Mouse (Mus musculus): ENCODE data around the gene Gm128.

Gene Gm128

GRCm38 (mm10) chr3:95277149-95277551, 35.8 kb upstream of the Gm128 start:
- TF ChIP-seq GATA4 (IDR thresholded peaks at IDR 0.05; ENCODE audit: insufficient replicate concordance, low read length) = peak; percentile 61; the same call in 1 of the 2 replicates

- no peak for TF ChIP-seq GATA4 (IDR thresholded peaks at IDR 0.05; ENCODE audit: insufficient replicate concordance, low read length)
These were observed 35.1 kb upstream of the Gm128 start for GRCm38 (mm10) chr3:95276428-95276934.

DNA sequence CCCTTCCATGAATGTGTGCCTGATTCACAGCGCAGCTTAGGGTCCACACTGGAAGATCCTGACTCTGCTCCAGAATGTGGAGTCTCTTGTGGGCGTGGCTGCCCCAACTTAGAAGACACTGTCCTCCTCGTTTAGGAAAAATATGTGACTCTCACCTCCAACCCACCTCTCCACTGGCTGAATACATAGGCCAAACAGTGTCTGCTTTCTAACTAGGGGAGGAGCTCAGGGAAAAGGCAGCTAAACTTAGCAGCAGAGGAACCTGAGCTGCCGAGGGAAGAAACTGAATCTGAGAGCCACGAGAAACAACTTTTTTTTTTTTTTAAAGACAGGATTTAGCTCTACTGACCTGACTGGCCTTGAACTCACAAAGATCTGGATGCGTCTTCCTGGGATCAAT, 33.8 kb upstream of the Gm128 start:
- TF ChIP-seq GATA4 (IDR thresholded peaks at IDR 0.05; ENCODE audit: insufficient replicate concordance, low read length) = no peak

DNA sequence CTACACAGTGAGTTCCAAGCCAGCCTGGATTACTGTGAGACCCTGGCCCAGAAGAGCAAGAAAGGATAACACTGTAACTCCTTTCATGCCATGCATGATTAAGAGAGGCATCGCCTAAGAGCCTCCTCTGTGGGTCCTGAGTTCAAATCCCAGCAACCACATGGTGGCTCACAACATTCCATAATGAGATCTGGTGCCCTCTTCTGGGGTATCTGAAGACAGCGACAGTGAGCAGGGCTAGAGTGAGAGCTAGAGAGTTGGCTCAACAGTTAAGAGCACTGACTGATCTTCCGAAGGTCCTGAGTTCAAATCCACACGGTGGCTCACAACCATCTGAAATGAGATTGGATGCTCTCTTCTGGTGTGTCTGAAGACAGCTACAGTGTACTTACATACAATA, 33.1 kb upstream of the Gm128 start:
- no peak for TF ChIP-seq GATA4 (IDR thresholded peaks at IDR 0.05; ENCODE audit: insufficient replicate concordance, low read length)

DNA sequence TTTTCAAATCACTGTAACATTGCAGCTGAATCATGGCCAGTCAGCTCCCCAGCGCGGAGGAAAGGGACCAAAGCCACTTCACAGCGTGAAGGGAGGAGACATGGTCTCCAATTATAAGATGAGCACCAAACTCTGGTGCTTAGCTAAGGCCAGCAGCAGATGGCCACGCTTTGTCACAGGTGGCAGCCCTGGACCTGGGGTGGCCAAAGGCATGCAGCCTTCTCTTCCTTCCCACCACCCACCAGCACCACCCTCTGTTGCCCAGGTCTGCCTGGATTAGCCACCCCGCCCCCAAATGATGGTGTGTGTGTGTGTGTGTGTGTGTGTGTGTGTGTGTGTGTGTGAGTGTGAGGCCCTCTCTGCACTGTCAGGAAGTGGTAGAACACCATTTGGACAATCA, 32.1 kb upstream of the Gm128 start:
- no peak; the same call in 1 of the 2 replicates for TF ChIP-seq GATA4 (IDR thresholded peaks at IDR 0.05; ENCODE audit: insufficient replicate concordance, low read length)

DNA sequence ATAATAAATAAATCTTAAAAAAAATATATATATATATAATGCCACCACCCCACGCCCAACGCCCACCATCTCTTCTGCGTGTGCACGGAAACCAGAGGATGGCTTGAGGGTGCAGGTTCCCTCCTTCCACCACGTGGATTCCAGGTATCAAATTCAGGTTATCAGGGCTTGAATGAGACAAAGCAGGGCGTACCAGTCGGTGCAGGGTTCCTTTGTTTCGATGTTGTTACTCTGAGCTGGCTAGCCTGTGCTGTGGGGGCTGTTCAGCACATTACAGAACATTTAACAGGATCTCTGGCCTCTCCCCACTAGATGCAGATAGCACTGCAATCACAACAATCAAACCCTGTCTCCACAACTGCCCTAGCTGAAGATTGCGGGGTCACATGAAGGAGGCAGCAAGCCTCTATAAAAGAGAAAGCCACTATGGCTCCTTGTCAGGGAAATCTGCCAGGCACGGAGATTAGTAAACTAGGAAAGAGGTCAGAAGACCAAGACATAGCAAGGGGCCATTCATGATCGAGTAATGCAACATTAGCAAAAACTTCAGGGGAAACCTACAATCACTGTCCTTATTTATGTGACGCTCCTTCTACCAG, 29.5 kb upstream of the Gm128 start:
- TF ChIP-seq GATA4 (IDR thresholded peaks at IDR 0.05; ENCODE audit: insufficient replicate concordance, low read length) = no peak

DNA sequence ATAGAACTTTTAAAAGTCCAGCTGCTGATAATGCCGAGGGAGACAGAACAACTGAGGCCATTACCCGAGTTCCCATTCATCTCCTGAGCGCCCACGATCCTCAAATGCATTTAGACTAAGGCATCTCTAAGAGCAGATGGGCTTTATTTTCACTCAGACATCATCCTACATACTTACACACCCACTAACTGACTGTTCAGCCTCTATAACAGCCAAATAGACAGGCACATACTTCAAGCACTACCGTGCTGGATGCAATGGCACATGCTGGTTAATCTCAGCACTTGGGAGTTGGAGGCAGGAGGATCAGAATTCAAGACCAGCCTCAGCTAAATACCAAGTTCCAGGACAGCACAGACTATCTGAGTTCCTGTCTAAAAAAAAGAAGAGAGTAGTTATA, 28.4 kb upstream of the Gm128 start:
- TF ChIP-seq GATA4 (IDR thresholded peaks at IDR 0.05; ENCODE audit: insufficient replicate concordance, low read length) = no peak

GRCm38 (mm10) chr3:95267855-95268254, 26.5 kb upstream of the Gm128 start:
- TF ChIP-seq GATA4 (IDR thresholded peaks at IDR 0.05; ENCODE audit: insufficient replicate concordance, low read length) = no peak

DNA sequence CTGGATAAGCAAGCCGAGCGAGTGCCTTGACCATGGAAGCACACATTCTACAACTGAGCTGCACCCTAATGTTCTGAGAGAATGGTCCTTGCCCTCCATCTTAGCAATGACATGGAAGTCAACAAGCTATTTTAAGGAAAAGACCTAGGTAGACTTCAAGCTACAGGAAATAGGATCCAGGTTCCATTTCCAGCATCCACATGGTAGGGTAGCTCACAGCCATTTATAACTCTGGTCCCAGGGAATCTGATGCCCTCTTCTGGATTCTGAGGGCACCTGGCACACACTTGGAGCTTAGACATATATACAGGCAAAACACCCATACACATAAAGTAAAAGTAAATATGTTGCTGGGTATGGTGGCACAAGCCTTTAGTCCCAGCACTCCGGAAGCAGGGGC, 24.7 kb upstream of the Gm128 start:
- no peak for TF ChIP-seq GATA4 (IDR thresholded peaks at IDR 0.05; ENCODE audit: insufficient replicate concordance, low read length)

DNA sequence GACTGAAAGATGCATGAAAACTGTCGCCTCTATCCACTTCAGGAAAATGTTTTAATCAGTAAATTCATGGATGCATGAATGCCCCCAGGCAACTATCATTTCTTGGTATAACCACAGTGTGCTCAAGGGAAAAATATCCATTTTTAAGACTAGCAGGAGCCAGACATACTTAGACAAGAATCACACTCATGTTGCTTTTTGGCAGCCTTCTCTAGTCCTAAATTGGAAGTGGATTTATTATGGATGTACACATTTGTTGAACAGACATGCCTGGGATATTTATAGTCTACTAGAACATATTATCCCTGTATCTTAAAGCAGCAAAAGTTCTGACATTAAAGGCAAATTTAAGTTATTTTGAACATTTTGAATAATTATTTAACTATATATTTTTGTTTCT, 23.3 kb upstream of the Gm128 start:
- TF ChIP-seq GATA4 (IDR thresholded peaks at IDR 0.05; ENCODE audit: insufficient replicate concordance, low read length) = no peak

DNA sequence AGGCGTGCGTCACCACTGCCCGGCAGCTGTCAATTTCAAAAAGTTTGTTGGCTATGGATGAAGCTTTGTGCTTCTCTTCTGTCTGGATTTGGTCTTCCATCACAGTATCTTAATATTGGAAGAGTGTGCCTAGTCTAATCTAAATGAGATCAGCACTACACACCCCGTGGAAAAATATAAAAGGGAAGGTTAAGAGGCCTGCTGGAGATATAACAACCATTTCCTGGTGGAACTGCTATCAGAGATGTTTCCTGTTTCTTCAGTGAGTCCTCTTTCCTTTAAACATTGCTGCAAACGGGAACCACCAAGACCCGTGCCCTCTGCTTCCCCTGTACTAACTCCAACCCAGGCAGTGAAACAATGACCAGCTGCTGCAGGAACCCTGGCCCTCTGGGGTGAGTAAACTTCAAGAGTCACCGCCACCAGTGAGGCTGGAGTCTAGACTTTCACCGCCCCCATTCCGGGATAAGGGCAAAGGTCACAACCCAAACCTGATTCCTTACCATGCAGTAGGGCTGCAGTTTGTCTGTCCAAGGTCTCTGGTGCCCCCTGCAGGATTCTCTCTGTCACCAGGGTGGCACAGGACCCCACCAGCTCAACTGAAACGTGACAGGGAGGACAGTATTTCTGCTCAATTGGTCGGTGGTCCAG, 21.8 kb upstream of the Gm128 start:
- peak; percentile 87 for TF ChIP-seq GATA4 (IDR thresholded peaks at IDR 0.05; ENCODE audit: insufficient replicate concordance, low read length)

DNA sequence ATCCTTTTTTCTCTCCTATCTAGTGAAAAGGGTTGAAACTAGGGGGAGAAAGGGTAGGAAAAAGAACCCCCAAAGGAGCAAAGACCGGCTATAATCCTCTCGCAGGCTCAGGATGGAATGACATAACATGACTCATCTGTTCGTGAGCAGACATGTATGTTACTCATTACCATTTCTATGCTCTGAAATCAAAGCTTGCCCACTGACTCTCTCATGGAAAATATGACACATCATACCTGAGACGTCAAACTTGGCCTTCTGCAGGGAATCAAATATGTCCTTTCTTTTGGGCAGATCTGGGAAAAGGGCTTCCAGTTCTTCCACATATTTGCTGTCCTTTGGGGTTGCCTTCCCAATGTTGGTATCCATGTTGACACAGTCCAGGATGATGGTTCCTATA, 20.6 kb upstream of the Gm128 start:
- TF ChIP-seq GATA4 (IDR thresholded peaks at IDR 0.05; ENCODE audit: insufficient replicate concordance, low read length) = no peak

DNA sequence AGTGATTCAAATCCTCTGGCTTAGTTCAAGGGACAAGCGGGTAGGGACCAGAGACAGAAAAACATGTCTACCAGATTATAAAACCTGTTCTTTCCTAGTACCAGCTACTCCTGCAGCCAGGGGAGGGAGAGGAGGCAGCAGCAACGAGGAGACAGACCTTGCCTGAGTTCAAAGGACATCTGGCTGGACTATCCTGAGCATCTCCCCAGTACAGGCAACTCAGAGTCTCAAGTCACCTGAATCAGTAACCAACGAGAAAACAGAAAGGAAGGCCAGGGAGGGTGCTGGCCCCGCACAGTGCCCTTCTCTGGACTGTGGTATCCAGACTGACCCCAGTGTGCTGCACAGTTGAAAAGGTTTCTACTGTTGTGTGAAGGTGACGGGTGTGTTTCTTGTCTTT, 15.5 kb upstream of the Gm128 start:
- TF ChIP-seq GATA4 (IDR thresholded peaks at IDR 0.05; ENCODE audit: insufficient replicate concordance, low read length) = no peak

- no peak for TF ChIP-seq GATA4 (IDR thresholded peaks at IDR 0.05; ENCODE audit: insufficient replicate concordance, low read length)
These were observed 9.5 kb upstream of the Gm128 start, which contains the start of gene Bnipl for GRCm38 (mm10) chr3:95250783-95251424. Bnipl (minus strand) TSS chr3:95251193.

GRCm38 (mm10) chr3:95250361-95250760, 9.0 kb upstream of the Gm128 start:
- no peak for TF ChIP-seq GATA4 (IDR thresholded peaks at IDR 0.05; ENCODE audit: insufficient replicate concordance, low read length)

- TF ChIP-seq GATA4 (IDR thresholded peaks at IDR 0.05; ENCODE audit: insufficient replicate concordance, low read length) = no peak
These were observed 6.4 kb upstream of the Gm128 start for GRCm38 (mm10) chr3:95247660-95248336.

All from liver, adult (tissue).